Mouse (Mus musculus) lung, adult 2 months (tissue): Measurements from ENCODE around the gene Cyp2ab1. TPM values are rescaled to one million over a fixed set of nuclear protein-coding genes. Genes with fewer than 3 reads are reported as not detected.

Experiments used
- DNase-seq: peaks from one replicate; pipeline ENCODE4 v3.0.0; 2022
- H3K4me1 ChIP-seq: fragments of 200-500 bp; 2 replicates; pipeline ENCODE4 v1.6.1; 2011; ENCODE audit warnings: low read length; ENCODE audit not compliant: control insufficient read depth, insufficient read depth
- H3K4me3 ChIP-seq: fragments of 200-500 bp; replicated peaks from 2 replicates; pipeline ENCODE3; 2011; ENCODE audit warnings: low read depth, mild to moderate bottlenecking, control low read depth, low read length; ENCODE audit errors: extremely low read depth
- CTCF ChIP-seq: fragments of 200-500 bp; IDR thresholded peaks from 2 replicates; pipeline ENCODE4 v1.5.1; 2011; ENCODE audit warnings: mild to moderate bottlenecking, low read length, control low read depth; ENCODE audit not compliant: insufficient read depth
- POLR2A ChIP-seq: fragments of 200-500 bp; IDR thresholded peaks from 2 replicates; pipeline ENCODE4 v1.6.1; 2011; ENCODE audit warnings: low read depth, mild to moderate bottlenecking, control low read depth, low read length, borderline replicate concordance; ENCODE audit errors: extremely low read depth
- WGBS: fragments of 180-500 bp; shearing (Covaris S2); methylation state at CpG from one replicate; pipeline ENCODE4 v1.1.7; 2018; 5-methylcytosine and 5-hydroxymethylcytosine counted together
- polyA plus RNA-seq: library from polyadenylated mRNA; depleted of rRNA; stranded (reverse); fragments of >200 nt; gene quantifications from 2 replicates; pipeline ENCODE4 v1.2.3, GENCODE M21; 2012; rRNA removed

The Cyp2ab1 gene
- polyA plus RNA-seq, 1 experiment, result 4.4 TPM

DNA sequence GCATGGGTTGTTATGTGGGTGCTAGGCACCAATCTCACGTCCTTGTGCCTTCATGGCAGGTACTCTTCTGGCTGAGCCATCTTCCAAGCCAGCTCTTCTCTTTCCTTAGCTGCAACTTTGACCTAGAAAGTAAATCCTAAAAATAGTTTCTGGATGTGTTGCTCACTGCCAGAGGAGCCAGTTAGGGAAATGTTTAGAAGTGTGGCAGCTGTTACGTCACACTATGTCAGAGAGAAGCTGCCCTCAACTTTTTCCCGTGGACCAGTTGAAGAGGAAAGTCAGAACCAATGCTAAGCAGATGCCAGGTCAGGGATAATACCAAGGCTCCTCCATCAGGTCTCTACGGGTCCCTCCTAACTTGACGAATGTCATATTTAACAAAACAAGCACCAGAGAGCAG, 45.8 kb downstream of the Cyp2ab1 start:
- DNase-seq, result no peak
- TF ChIP-seq POLR2A (no peak), CTCF (no peak)

DNA sequence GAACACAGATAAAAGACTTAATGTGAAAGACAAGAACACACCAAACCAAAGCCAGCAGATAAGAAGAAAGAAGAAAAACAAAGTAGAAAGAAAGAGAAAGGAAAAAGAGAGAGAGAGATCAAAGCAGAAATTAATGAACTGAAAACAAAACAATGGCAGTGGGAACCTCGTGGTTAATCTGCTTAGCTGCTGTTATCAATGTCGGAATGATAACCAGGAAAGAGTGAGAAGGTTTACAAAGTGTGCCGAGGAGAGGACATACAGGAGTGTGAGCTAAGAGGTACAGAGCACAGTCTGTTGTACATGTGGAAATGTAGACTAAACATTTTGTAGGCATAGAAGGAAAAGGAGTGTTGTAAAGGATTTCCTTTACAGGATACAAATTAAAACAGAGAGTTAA, 52.2 kb downstream of the Cyp2ab1 start:
- no peaks in the 10 kb centered on the region for H3K4me1 ChIP-seq
- TF ChIP-seq POLR2A (no peak), CTCF (no peak)
- DNase-seq, result no peak
- H3K4me3 ChIP-seq, result no peak overlapping the region
- 12% methylated on average over 3 of the region's 3 CpGs for WGBS

More for the DNA sequence above, 45.8 kb downstream of the Cyp2ab1 start:
- H3K4me3 ChIP-seq, result no peak overlapping the region
- 82% methylated on average over 5 of the region's 5 CpGs for WGBS
- no peaks in the 10 kb centered on the region for H3K4me1 ChIP-seq

DNA sequence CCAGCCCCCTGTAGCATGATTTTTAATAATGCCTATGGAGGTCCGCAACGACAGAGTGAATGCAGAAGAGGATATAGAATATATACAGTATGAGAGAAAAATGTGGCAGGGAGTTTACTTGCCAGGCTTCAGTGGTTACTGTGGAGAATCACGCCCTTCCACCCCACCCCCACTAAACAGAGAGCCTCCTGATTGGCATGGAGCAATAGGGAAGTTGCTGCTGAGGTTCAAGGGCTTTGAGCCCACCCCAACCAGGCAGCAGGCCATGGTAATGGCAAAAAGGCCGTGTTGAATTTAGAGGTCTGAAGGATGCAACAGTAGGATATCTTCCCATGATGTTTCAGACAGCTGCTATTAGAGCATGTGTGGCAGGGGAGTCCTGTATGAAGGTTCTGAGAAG, 53.9 kb downstream of the Cyp2ab1 start:
- TF ChIP-seq POLR2A (no peak), CTCF (no peak)
- Histone ChIP-seq H3K4me3 (no peak overlapping the region), H3K4me1 (no peaks in the 10 kb centered on the region)
- DNase-seq, result no peak
- 71% methylated on average over 4 of the region's 4 CpGs for WGBS

DNA sequence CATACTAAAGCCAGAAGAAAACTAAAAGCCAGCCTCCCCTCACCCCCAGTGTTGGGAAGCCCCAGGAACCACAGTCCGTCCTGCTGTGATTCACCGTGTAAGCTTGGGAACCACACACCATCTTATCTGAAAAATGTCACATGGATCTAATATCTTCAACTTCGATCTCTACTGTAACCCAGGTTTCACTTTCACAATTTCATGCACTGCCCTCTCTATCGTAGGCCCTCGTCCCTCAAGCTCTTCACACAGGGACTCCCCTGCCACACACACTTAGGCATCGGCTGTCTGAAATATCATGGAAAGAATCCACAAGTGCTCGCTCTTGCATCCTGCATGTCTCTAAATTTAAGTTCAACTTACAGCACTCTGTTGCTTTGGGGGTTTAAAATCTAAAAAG, 60.1 kb downstream of the Cyp2ab1 start:
- TF ChIP-seq POLR2A, result no peak
- no peak for TF ChIP-seq CTCF
- no peak for DNase-seq
- WGBS, result 58% methylated on average over 7 of the region's 7 CpGs
- Histone ChIP-seq H3K4me3 (no peak overlapping the region), H3K4me1 (no peaks in the 10 kb centered on the region)

Other genes with a start within 250 kb of the Cyp2ab1 start
- 17.4 and 27.0 TPM in 2 replicates for gene Klhl24, start 227.9 kb downstream of the Cyp2ab1 start, polyA plus RNA-seq
- gene Yeats2, start 184.3 kb downstream of the Cyp2ab1 start, polyA plus RNA-seq, result 21.1 and 26.4 TPM in 2 replicates
- gene Map6d1, start 84.0 kb downstream of the Cyp2ab1 start, polyA plus RNA-seq, result not detected in 2 replicates
- 30.5 and 41.4 TPM in 2 replicates for gene Parl, start 23.0 kb downstream of the Cyp2ab1 start, polyA plus RNA-seq
- gene Abcc5, start 101.0 kb upstream of the Cyp2ab1 start, polyA plus RNA-seq, result 108 and 148 TPM in 2 replicates
- gene Eif2b5, start 173.4 kb upstream of the Cyp2ab1 start, polyA plus RNA-seq, result 20.9 and 24.7 TPM in 2 replicates
- gene Dvl3, start 191.6 kb upstream of the Cyp2ab1 start, polyA plus RNA-seq, result 35.9 and 44.0 TPM in 2 replicates
- gene Ap2m1, start 210.1 kb upstream of the Cyp2ab1 start, polyA plus RNA-seq, result 339 and 440 TPM in 2 replicates
- 32.0 and 50.5 TPM in 2 replicates for gene Abcf3, start 223.2 kb upstream of the Cyp2ab1 start, polyA plus RNA-seq